Mouse (Mus musculus): ENCODE data around the gene Uox. TPM values are rescaled to one million over a fixed set of nuclear protein-coding genes. Genes with fewer than 3 reads are reported as not detected.
A peak's percentile ranks its signal among the peaks of the same experiment; 100 is the strongest.

The Uox gene
- polyA plus RNA-seq, 1 experiment from 2014 or later, result not detected

GRCm38 (mm10) chr3:146571341-146571740, 1.1 kb downstream of the Uox start:
- no peak for DNase-seq (ENCODE audit: low spot score)
- ATAC-seq, result 0 out of 2 replicates have a peak, but pooled peaks have one; percentile 44
- WGBS, result 62% methylated on average over 1 of the region's 1 CpGs
- Histone ChIP-seq H3K36me3 (ENCODE audit: control insufficient read depth, insufficient read depth, low read length) (no peaks in the 10 kb centered on the region), H3K9ac (ENCODE audit: low read length) (no peak overlapping the region), H3K9me3 (replicated peaks; ENCODE audit: control insufficient read depth, low read length) (no peaks in the 10 kb centered on the region), H3K4me1 (ENCODE audit: control insufficient read depth, insufficient read depth, low read length) (no peaks in the 10 kb centered on the region), H3K27ac (ENCODE audit: low read depth, low read length) (no peak overlapping the region), H3K27me3 (replicated peaks; ENCODE audit: control insufficient read depth, insufficient read depth, low read length) (no peaks in the 10 kb centered on the region), H3K4me2 (ENCODE audit: low read length) (no peak overlapping the region), H3K4me3 (ENCODE audit: low read depth, low read length) (no peak overlapping the region)

- no peak for DNase-seq (ENCODE audit: low spot score)
- WGBS, result 72% methylated on average over 2 of the region's 2 CpGs
Observed at GRCm38 (mm10) chr3:146577591-146577990, 7.4 kb downstream of the Uox start.

GRCm38 (mm10) chr3:146580039-146580729, 10.0 kb downstream of the Uox start:
- no peak overlapping the region for H3K4me2 ChIP-seq (ENCODE audit: low read length)
- H3K36me3 ChIP-seq (ENCODE audit: control insufficient read depth, insufficient read depth, low read length), result no peaks in the 10 kb centered on the region
- no peaks in the 10 kb centered on the region for H3K4me1 ChIP-seq (ENCODE audit: control insufficient read depth, insufficient read depth, low read length)
- WGBS, result 90% methylated on average over 3 of the region's 3 CpGs
- H3K27ac ChIP-seq (ENCODE audit: low read depth, low read length), result no peak overlapping the region
- no peaks in the 10 kb centered on the region for H3K27me3 ChIP-seq (replicated peaks; ENCODE audit: control insufficient read depth, insufficient read depth, low read length)
- no peak for DNase-seq (ENCODE audit: low spot score)
- ATAC-seq, result no peak
- no peak overlapping the region for H3K9ac ChIP-seq (ENCODE audit: low read length)
- no peak overlapping the region for H3K4me3 ChIP-seq (ENCODE audit: low read depth, low read length)
- H3K9me3 ChIP-seq (replicated peaks; ENCODE audit: control insufficient read depth, low read length), result no peaks in the 10 kb centered on the region

More at GRCm38 (mm10) chr3:146577591-146577990, 7.4 kb downstream of the Uox start:
- H3K36me3 ChIP-seq (ENCODE audit: control insufficient read depth, insufficient read depth, low read length), result no peaks in the 10 kb centered on the region
- H3K9ac ChIP-seq (ENCODE audit: low read length), result no peak overlapping the region
- H3K9me3 ChIP-seq (replicated peaks; ENCODE audit: control insufficient read depth, low read length), result no peaks in the 10 kb centered on the region
- no peak overlapping the region for H3K4me3 ChIP-seq (ENCODE audit: low read depth, low read length)
- no peak overlapping the region for H3K4me2 ChIP-seq (ENCODE audit: low read length)
- ATAC-seq, result no peak
- no peak overlapping the region for H3K27ac ChIP-seq (ENCODE audit: low read depth, low read length)
- H3K27me3 ChIP-seq (replicated peaks; ENCODE audit: control insufficient read depth, insufficient read depth, low read length), result no peaks in the 10 kb centered on the region
- no peaks in the 10 kb centered on the region for H3K4me1 ChIP-seq (ENCODE audit: control insufficient read depth, insufficient read depth, low read length)

- H3K27ac ChIP-seq (ENCODE audit: low read depth, low read length), result no peak overlapping the region
- H3K36me3 ChIP-seq (ENCODE audit: control insufficient read depth, insufficient read depth, low read length), result no peaks in the 10 kb centered on the region
- no peaks in the 10 kb centered on the region for H3K4me1 ChIP-seq (ENCODE audit: control insufficient read depth, insufficient read depth, low read length)
- no peak overlapping the region for H3K4me2 ChIP-seq (ENCODE audit: low read length)
- H3K4me3 ChIP-seq (ENCODE audit: low read depth, low read length), result no peak overlapping the region
- ATAC-seq (no peak), DNase-seq (ENCODE audit: low spot score) (no peak)
- no peak overlapping the region for H3K9ac ChIP-seq (ENCODE audit: low read length)
- H3K9me3 ChIP-seq (replicated peaks; ENCODE audit: control insufficient read depth, low read length), result no peaks in the 10 kb centered on the region
- no peaks in the 10 kb centered on the region for H3K27me3 ChIP-seq (replicated peaks; ENCODE audit: control insufficient read depth, insufficient read depth, low read length)
- 88% methylated on average over 4 of the region's 4 CpGs for WGBS
Observed at GRCm38 (mm10) chr3:146583478-146583877, 13.3 kb downstream of the Uox start.

GRCm38 (mm10) chr3:146583908-146584307, 13.7 kb downstream of the Uox start:
- no peak for DNase-seq (ENCODE audit: low spot score)
- H3K4me1 ChIP-seq (ENCODE audit: control insufficient read depth, insufficient read depth, low read length), result no peaks in the 10 kb centered on the region
- no peaks in the 10 kb centered on the region for H3K27me3 ChIP-seq (replicated peaks; ENCODE audit: control insufficient read depth, insufficient read depth, low read length)
- no peak overlapping the region for H3K4me2 ChIP-seq (ENCODE audit: low read length)
- no peak for ATAC-seq
- H3K4me3 ChIP-seq (ENCODE audit: low read depth, low read length), result no peak overlapping the region
- H3K36me3 ChIP-seq (ENCODE audit: control insufficient read depth, insufficient read depth, low read length), result no peaks in the 10 kb centered on the region
- 64% methylated on average over 5 of the region's 5 CpGs for WGBS
- no peak overlapping the region for H3K9ac ChIP-seq (ENCODE audit: low read length)
- no peaks in the 10 kb centered on the region for H3K9me3 ChIP-seq (replicated peaks; ENCODE audit: control insufficient read depth, low read length)
- no peak overlapping the region for H3K27ac ChIP-seq (ENCODE audit: low read depth, low read length)

- Histone ChIP-seq H3K4me2 (ENCODE audit: low read length) (no peak overlapping the region), H3K36me3 (ENCODE audit: control insufficient read depth, insufficient read depth, low read length) (no peaks in the 10 kb centered on the region), H3K9me3 (replicated peaks; ENCODE audit: control insufficient read depth, low read length) (no peaks in the 10 kb centered on the region), H3K4me1 (ENCODE audit: control insufficient read depth, insufficient read depth, low read length) (no peaks in the 10 kb centered on the region), H3K4me3 (ENCODE audit: low read depth, low read length) (no peak overlapping the region), H3K27ac (ENCODE audit: low read depth, low read length) (no peak overlapping the region), H3K9ac (ENCODE audit: low read length) (no peak overlapping the region), H3K27me3 (replicated peaks; ENCODE audit: control insufficient read depth, insufficient read depth, low read length) (no peaks in the 10 kb centered on the region)
- WGBS, result 96% methylated on average over 14 of the region's 14 CpGs
- DNase-seq (ENCODE audit: low spot score) (no peak), ATAC-seq (no peak)
Observed at GRCm38 (mm10) chr3:146586616-146587015, 16.4 kb downstream of the Uox start.

- H3K4me3 ChIP-seq (ENCODE audit: low read depth, low read length), result no peak overlapping the region
- H3K36me3 ChIP-seq (ENCODE audit: control insufficient read depth, insufficient read depth, low read length), result no peaks in the 10 kb centered on the region
- no peak for ATAC-seq
- no peak for DNase-seq (ENCODE audit: low spot score)
- no peaks in the 10 kb centered on the region for H3K4me1 ChIP-seq (ENCODE audit: control insufficient read depth, insufficient read depth, low read length)
- no peaks in the 10 kb centered on the region for H3K27me3 ChIP-seq (replicated peaks; ENCODE audit: control insufficient read depth, insufficient read depth, low read length)
- H3K9me3 ChIP-seq (replicated peaks; ENCODE audit: control insufficient read depth, low read length), result no peaks in the 10 kb centered on the region
- no peak overlapping the region for H3K9ac ChIP-seq (ENCODE audit: low read length)
- H3K4me2 ChIP-seq (ENCODE audit: low read length), result no peak overlapping the region
- H3K27ac ChIP-seq (ENCODE audit: low read depth, low read length), result no peak overlapping the region
- WGBS, result 87% methylated on average over 6 of the region's 6 CpGs
Observed at GRCm38 (mm10) chr3:146589523-146589922, 19.3 kb downstream of the Uox start.

GRCm38 (mm10) chr3:146591159-146591558, 20.9 kb downstream of the Uox start:
- Histone ChIP-seq H3K27me3 (replicated peaks; ENCODE audit: control insufficient read depth, insufficient read depth, low read length) (no peaks in the 10 kb centered on the region), H3K9ac (ENCODE audit: low read length) (no peak overlapping the region), H3K4me2 (ENCODE audit: low read length) (no peak overlapping the region), H3K9me3 (replicated peaks; ENCODE audit: control insufficient read depth, low read length) (no peaks in the 10 kb centered on the region), H3K27ac (ENCODE audit: low read depth, low read length) (no peak overlapping the region), H3K4me3 (ENCODE audit: low read depth, low read length) (no peak overlapping the region), H3K36me3 (ENCODE audit: control insufficient read depth, insufficient read depth, low read length) (no peaks in the 10 kb centered on the region), H3K4me1 (ENCODE audit: control insufficient read depth, insufficient read depth, low read length) (no peaks in the 10 kb centered on the region)
- WGBS, result 89% methylated on average over 7 of the region's 7 CpGs
- ATAC-seq, result no peak
- no peak for DNase-seq (ENCODE audit: low spot score)

- Histone ChIP-seq H3K9ac (ENCODE audit: low read length) (no peak overlapping the region), H3K36me3 (ENCODE audit: control insufficient read depth, insufficient read depth, low read length) (no peaks in the 10 kb centered on the region), H3K4me2 (ENCODE audit: low read length) (no peak overlapping the region), H3K27me3 (replicated peaks; ENCODE audit: control insufficient read depth, insufficient read depth, low read length) (no peaks in the 10 kb centered on the region), H3K4me1 (ENCODE audit: control insufficient read depth, insufficient read depth, low read length) (no peaks in the 10 kb centered on the region), H3K9me3 (replicated peaks; ENCODE audit: control insufficient read depth, low read length) (no peaks in the 10 kb centered on the region), H3K27ac (ENCODE audit: low read depth, low read length) (no peak overlapping the region), H3K4me3 (ENCODE audit: low read depth, low read length) (no peak overlapping the region)
- whole genome bisulfite sequencing, result 65% methylated on average over 2 of the region's 2 CpGs
- no peak for DNase-seq (ENCODE audit: low spot score)
- no peak for ATAC-seq
Observed at GRCm38 (mm10) chr3:146591601-146592000, 21.4 kb downstream of the Uox start.
